Mouse (Mus musculus) brain, embryonic 14.5 days (tissue): Measurements from ENCODE around the gene Isyna1. TPM values are rescaled to one million over a fixed set of nuclear protein-coding genes. Genes with fewer than 3 reads are reported as not detected.

Source experiments
- DNase-seq: peaks from one replicate; pipeline ENCODE4 v3.0.0-alpha.2; 2011; ENCODE audit warnings: low read depth
- CTCF ChIP-seq: fragments of 200-500 bp; IDR thresholded peaks from 2 replicates; pipeline ENCODE4 v1.5.1; 2012; ENCODE audit warnings: inconsistent platforms, mild to moderate bottlenecking, moderate library complexity, borderline replicate concordance; ENCODE audit not compliant: insufficient read depth, insufficient read length; ENCODE audit errors: extremely low read depth
- POLR2A ChIP-seq: fragments of 200-500 bp; IDR thresholded peaks from 2 replicates; pipeline ENCODE4 v1.6.1; 2012; ENCODE audit warnings: mild to moderate bottlenecking, inconsistent platforms, borderline replicate concordance; ENCODE audit not compliant: poor library complexity, insufficient read depth, insufficient read length, severe bottlenecking; ENCODE audit errors: extremely low read depth
- polyA plus RNA-seq: library from polyadenylated mRNA; depleted of rRNA; stranded (reverse); fragments of >200 nt; gene quantifications from 2 replicates; pipeline ENCODE4 v1.2.3, GENCODE M21; 2012

Gene Isyna1
- polyA plus RNA-seq, 1 experiment = 165 TPM

GRCm38 (mm10) chr8:70599507-70600290 is 5.5 kb downstream of the Isyna1 start:
- DNase-seq = no peak
- TF ChIP-seq CTCF = no peak
- no peak for TF ChIP-seq POLR2A

- no peak for TF ChIP-seq CTCF
- TF ChIP-seq POLR2A = no peak
- no peak for DNase-seq
Observed at GRCm38 (mm10) chr8:70600473-70601270, 6.5 kb downstream of the Isyna1 start.

- TF ChIP-seq POLR2A (no peak), CTCF (no peak)
- peak; percentile 97 for DNase-seq
Observed at GRCm38 (mm10) chr8:70601271-70601649, 7.1 kb downstream of the Isyna1 start.

- TF ChIP-seq POLR2A = no peak
- TF ChIP-seq CTCF = no peak
- no peak for DNase-seq
Observed at GRCm38 (mm10) chr8:70602139-70602811, 8.1 kb downstream of the Isyna1 start.

GRCm38 (mm10) chr8:70604558-70604957 is 10.4 kb downstream of the Isyna1 start:
- no peak for DNase-seq
- no peak for TF ChIP-seq CTCF
- TF ChIP-seq POLR2A = no peak

GRCm38 (mm10) chr8:70605871-70606779 is 12.0 kb downstream of the Isyna1 start:
- TF ChIP-seq CTCF = no peak
- TF ChIP-seq POLR2A = no peak
- no peak for DNase-seq

GRCm38 (mm10) chr8:70606780-70607602 is 12.8 kb downstream of the Isyna1 start:
- DNase-seq = no peak
- TF ChIP-seq POLR2A = no peak
- no peak for TF ChIP-seq CTCF

GRCm38 (mm10) chr8:70607603-70607897 is 13.4 kb downstream of the Isyna1 start:
- no peak for DNase-seq
- no peak for TF ChIP-seq CTCF

GRCm38 (mm10) chr8:70607898-70608748 is 13.9 kb downstream of the Isyna1 start:
- DNase-seq = peak; percentile 77
- TF ChIP-seq CTCF = no peak
- TF ChIP-seq POLR2A = peak; percentile 77
